Mouse (Mus musculus) kidney, postnatal 14 days (tissue): ENCODE data around the gene Cryge.

Experiments used
- DNase-seq: peaks from one replicate; pipeline ENCODE4 v3.0.0; 2022; ENCODE audit warnings: mixed read lengths

Gene Cryge

GRCm38 (mm10) chr1:65010153-65010552 is 40.8 kb downstream of the Cryge start:
- DNase-seq = peak; percentile 69

- DNase-seq = no peak
Observed at GRCm38 (mm10) chr1:65005575-65005974, 45.4 kb downstream of the Cryge start.

GRCm38 (mm10) chr1:65004526-65004925 is 46.4 kb downstream of the Cryge start:
- DNase-seq = no peak
